Mouse (Mus musculus) embryonic stem cell, embryonic (primary cell): ENCODE measurements around the gene Soat1.

Experiments
- CTCF ChIA-PET, 4 experiments: fragments of 300-600 bp in 2 of 4; fragments of 350-600 bp in 2 of 4; sonication (Branson Sonifier 250); formaldehyde crosslinking; loops; one replicate each; lab custom pipeline; 2022; ENCODE audit warnings: inconsistent platforms in 2 of 4; lab: Charles Lee
- POLR2A ChIA-PET, 4 experiments: fragments of 300-600 bp in 2 of 4; fragments of 350-600 bp in 2 of 4; sonication (Branson Sonifier 250); formaldehyde crosslinking; loops; one replicate each; lab custom pipeline; 2022; ENCODE audit warnings: antibody characterized with exemption in 4 of 4, inconsistent platforms in 1 of 4; lab: Charles Lee

Gene Soat1

GRCm38 (mm10) chr1:156449089-156449488, 25.0 kb downstream of the Soat1 start:
- POLR2A ChIA-PET = interaction anchor here in 1 of 4 experiments (1.4 kb wide), 1 partner anchor 8 kb away, joined by 5 read pairs; no protein-coding TSS in a partner anchor
- CTCF ChIA-PET = no interaction called here

DNA sequence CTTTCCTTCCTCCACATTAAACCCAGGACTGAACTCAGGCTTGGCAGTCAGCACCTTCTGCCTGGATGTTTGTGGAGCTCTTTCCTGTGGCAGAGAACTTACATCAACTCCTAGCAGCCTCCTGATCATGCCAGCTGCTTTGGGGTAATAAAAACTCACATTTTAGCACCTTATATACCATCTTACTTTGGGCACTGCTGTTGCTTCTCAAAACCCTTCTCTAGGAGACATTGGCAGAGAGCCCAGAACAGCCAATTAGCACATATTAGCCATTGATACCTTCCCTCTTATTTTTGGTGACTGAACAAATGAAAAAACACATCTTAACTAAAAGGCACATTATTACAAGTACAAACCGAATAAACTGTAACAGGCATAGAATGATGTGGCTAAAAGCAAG, 29.1 kb downstream of the Soat1 start:
- CTCF ChIA-PET = no interaction called here
- POLR2A ChIA-PET = interaction anchor here in 1 of 4 experiments (0.7 kb wide), 1 partner anchor 281 kb away, joined by 4 read pairs; no protein-coding TSS in a partner anchor

DNA sequence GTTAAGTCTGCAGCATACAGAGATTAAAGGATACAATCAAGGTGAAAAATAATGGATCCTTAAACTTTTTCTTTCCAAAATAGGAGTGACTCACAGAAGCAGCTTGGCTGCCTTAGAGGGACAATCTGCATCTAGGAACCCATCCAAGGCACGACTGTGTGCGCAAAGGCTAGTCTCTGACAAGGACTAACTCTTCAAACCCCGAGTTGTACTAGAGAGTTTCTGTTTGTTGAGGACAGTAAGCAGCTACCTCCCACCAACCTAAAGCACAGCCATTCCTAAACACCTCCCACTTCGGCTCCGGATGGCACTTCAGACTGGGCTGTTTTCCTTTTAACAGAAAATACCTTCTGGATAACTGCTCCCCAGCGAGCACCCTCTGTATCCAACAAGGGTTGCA, 31.4 kb downstream of the Soat1 start:
- POLR2A ChIA-PET = interaction anchor here in 1 of 4 experiments (1.3 kb wide), 1 partner anchor 12 kb away, joined by 5 read pairs; no protein-coding TSS in a partner anchor
- CTCF ChIA-PET = interaction anchor here in 1 of 4 experiments (0.8 kb wide), 1 partner anchor 214 kb away, joined by 3 read pairs; no protein-coding TSS in a partner anchor

DNA sequence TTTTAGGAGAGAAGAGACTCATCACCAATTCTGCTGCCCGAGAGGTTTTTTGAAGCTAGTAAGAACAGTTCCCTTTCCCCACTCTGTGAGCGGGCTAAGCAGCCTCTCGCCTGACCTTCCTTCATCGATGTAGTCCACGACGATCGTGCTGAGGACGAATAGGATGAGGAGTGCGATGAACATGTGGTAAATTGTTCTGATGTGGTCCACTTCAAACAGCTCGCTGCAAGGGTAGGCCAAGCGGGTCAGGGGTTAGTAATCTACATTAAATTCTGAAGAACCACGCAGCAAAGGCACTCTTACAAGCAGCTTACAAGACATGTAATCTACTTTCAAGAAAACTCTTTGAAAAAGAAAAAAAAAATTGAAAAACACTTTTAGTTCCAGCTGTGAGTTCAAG, 31.9 kb downstream of the Soat1 start:
- ChIA-PET POLR2A (interaction anchor here in 1 of 4 experiments (1.3 kb wide), 1 partner anchor 12 kb away, joined by 5 read pairs; no protein-coding TSS in a partner anchor), CTCF (interaction anchor here in 1 of 4 experiments (0.8 kb wide), 1 partner anchor 213 kb away, joined by 3 read pairs; no protein-coding TSS in a partner anchor)

GRCm38 (mm10) chr1:156437726-156438125, 36.4 kb downstream of the Soat1 start:
- ChIA-PET POLR2A (interaction anchor here in 1 of 4 experiments (0.6 kb wide), 1 partner anchor 13 kb away, joined by 3 read pairs; no protein-coding TSS in a partner anchor), CTCF (no interaction called here)

DNA sequence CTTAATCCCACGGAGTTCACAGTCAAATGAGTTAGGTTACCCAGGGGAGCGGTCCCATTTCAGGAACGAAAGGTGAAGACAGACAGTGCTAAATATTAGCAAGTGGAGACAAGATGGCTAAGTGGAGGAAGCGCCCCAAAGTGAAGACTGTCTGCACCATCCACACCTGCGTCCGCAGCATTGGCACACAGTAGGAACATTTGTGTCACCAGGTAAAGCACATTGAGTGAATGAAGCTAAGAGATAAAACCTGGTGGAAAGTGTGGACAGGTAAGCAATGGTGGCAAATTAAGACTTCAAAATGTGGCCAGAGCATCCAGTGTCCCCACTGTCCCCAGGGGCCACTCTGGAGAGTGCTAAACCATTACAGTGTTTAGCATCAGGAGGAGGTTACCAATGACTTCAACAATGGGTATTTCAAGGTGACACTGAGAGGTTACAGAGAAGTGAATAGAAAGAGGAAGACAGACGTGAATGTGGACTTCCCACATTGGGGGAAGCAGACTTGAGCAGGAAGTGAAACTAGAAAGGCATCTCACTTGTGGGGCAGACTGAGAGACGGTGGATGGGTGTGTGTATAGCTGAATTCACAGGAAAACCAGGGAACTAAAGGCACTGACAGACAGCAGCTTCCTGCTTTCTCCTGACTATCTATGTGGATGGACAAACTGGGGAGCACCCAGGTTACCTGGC, 37.0 kb downstream of the Soat1 start:
- POLR2A ChIA-PET = interaction anchor here in 1 of 4 experiments (0.6 kb wide), 1 partner anchor 12 kb away, joined by 3 read pairs; no protein-coding TSS in a partner anchor
- CTCF ChIA-PET = no interaction called here

GRCm38 (mm10) chr1:156433497-156433896, 40.6 kb downstream of the Soat1 start:
- ChIA-PET POLR2A (no interaction called here), CTCF (interaction anchor here in 1 of 4 experiments (0.6 kb wide), 1 partner anchor 1024 kb away, joined by 3 read pairs; no protein-coding TSS in a partner anchor)

GRCm38 (mm10) chr1:156432498-156432897, 41.6 kb downstream of the Soat1 start:
- ChIA-PET CTCF (no interaction called here), POLR2A (no interaction called here)

- POLR2A ChIA-PET = no interaction called here
- CTCF ChIA-PET = interaction anchor here in 1 of 4 experiments (0.6 to 0.9 kb wide), 2 partner anchors 165 to 197 kb away, joined by 3 to 4 read pairs; no protein-coding TSS in a partner anchor
Measured at GRCm38 (mm10) chr1:156428434-156428833, 45.7 kb downstream of the Soat1 start.

GRCm38 (mm10) chr1:156425746-156426145, 48.4 kb downstream of the Soat1 start:
- ChIA-PET CTCF (no interaction called here), POLR2A (interaction anchor here in 2 of 4 experiments (1.0 to 1.4 kb wide), 3 partner anchors 12 to 96 kb away, joined by 3 to 4 read pairs (median 4); no protein-coding TSS in a partner anchor)

DNA sequence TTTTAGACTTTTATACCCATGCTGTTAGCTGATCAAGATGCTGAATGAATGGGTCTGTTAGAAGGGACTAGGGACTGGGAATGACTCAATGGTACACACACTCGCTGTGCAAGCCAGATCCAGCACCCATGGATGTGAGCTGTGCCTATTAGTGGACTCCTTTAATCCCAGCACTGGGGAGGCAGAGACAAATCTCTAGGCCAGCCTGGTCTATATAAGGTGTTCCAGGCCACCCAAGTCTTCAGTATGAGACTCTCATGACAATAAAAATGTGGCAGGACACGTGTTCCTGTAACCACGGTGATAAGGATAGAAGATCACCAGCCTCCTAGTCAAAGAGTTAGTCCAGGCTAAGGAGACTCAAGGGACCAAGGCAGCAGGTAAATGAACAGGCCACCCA, 50.1 kb downstream of the Soat1 start:
- CTCF ChIA-PET = no interaction called here

GRCm38 (mm10) chr1:156423493-156423892, 50.6 kb downstream of the Soat1 start:
- ChIA-PET CTCF (no interaction called here), POLR2A (interaction anchor here in 1 of 4 experiments (1.0 kb wide), 1 partner anchor 13 kb away, joined by 3 read pairs; no protein-coding TSS in a partner anchor)

More for the DNA sequence above, 50.1 kb downstream of the Soat1 start:
- POLR2A ChIA-PET = no interaction called here

DNA sequence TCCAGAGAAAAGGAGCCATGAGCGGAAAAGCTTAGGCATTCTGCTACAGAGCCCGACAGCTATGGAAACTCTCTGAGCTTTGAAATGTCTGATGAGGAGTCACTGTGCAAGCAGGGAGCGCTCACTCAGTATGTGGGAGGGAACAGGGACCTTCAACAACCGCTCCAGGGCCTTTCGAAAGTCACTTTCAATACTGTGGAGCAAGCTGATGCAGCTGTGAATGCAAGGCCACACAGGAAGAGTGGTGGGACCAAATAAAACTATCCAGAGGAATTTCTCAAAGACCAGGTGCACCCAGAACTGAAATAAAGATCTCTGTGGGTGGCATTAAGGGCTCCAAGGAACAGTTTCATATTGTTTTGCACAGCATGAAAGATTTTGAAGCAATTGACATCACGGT, 51.3 kb downstream of the Soat1 start:
- POLR2A ChIA-PET = interaction anchor here in 1 of 4 experiments (1.0 kb wide), 1 partner anchor 13 kb away, joined by 3 read pairs; no protein-coding TSS in a partner anchor
- CTCF ChIA-PET = interaction anchor here in 1 of 4 experiments (0.8 kb wide), 1 partner anchor 65 kb away, joined by 3 read pairs; no protein-coding TSS in a partner anchor

GRCm38 (mm10) chr1:156420671-156421297, 53.3 kb downstream of the Soat1 start, which contains the start of gene Axdnd1:
TSS of gene Axdnd1 (minus strand) at chr1:156421159.
- CTCF ChIA-PET = interaction anchor here in 2 of 4 experiments (0.6 to 0.7 kb wide), 2 partner anchors 484 to 700 kb away, joined by 3 read pairs; no protein-coding TSS in a partner anchor

GRCm38 (mm10) chr1:156418170-156418569, 56.0 kb downstream of the Soat1 start:
- POLR2A ChIA-PET = no interaction called here
- CTCF ChIA-PET = no interaction called here

More at GRCm38 (mm10) chr1:156420671-156421297, 53.3 kb downstream of the Soat1 start, which contains the start of gene Axdnd1:
- POLR2A ChIA-PET = interaction anchor here in 2 of 4 experiments (0.5 to 2.0 kb wide), 5 partner anchors 11 to 137 kb away, joined by 3 to 6 read pairs (median 4); no protein-coding TSS in a partner anchor

DNA sequence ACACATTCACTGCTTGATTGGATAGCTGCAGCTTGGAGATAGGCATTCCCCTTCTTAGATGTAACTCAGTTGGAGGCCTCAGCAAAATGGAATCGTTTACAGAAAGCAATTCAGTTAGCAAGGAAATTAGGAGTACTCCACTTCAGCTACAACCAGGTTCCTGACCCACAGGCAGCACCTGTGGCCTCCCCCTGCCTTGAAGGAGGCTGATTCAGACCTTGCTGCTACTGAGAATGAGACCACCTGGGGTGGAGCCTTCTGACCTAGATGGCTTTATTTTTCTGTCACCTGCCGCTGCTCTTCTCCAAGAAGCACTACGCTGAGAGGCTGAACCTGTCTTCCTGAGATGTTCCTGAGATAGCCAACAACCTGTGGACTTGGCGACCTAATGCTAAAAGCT, 65.6 kb downstream of the Soat1 start:
- ChIA-PET POLR2A (no interaction called here), CTCF (no interaction called here)

GRCm38 (mm10) chr1:156408004-156408403, 66.1 kb downstream of the Soat1 start:
- ChIA-PET POLR2A (no interaction called here), CTCF (no interaction called here)

GRCm38 (mm10) chr1:156403251-156403650, 70.9 kb downstream of the Soat1 start:
- POLR2A ChIA-PET = interaction anchor here in 2 of 4 experiments (0.6 to 1.2 kb wide), 5 partner anchors 10 to 595 kb away, joined by 3 read pairs; no protein-coding TSS in a partner anchor
- CTCF ChIA-PET = no interaction called here

DNA sequence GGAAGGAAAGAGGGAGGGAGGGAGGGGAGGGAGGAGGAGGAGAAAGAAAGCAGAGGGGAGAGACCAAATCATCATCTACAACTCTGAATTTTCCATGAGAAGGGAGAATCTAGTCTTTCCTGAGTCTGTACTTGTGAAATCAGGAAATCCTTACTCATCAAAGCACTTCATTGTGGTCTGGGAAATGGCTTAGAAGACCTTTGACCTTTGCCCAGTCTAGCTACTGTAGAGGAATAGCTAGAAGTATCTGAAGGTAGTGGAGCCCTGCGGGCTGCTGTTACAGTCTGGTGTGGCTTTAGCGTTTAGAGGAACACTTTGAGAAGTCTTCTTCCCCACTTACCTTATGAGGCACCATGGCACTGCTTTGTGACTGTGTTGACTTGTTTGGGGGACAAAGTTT, 71.6 kb downstream of the Soat1 start:
- POLR2A ChIA-PET = interaction anchor here in 2 of 4 experiments (0.6 to 1.2 kb wide), 2 partner anchors 9 to 46 kb away, joined by 3 read pairs; no protein-coding TSS in a partner anchor
- CTCF ChIA-PET = no interaction called here
